Mouse (Mus musculus): ENCODE results near the gene Smim17.
"Not testable (repeated sequence)": the region's sequence is repeated elsewhere in the genome, so short reads cannot be mapped to it uniquely, and the experiment has no call there.

Gene Smim17

GRCm38 (mm10) chr7:6414626-6415441 is 16.3 kb downstream of the Smim17 start:
- no peak for DNase-seq (ENCODE audit: low read depth, low spot score)

DNA sequence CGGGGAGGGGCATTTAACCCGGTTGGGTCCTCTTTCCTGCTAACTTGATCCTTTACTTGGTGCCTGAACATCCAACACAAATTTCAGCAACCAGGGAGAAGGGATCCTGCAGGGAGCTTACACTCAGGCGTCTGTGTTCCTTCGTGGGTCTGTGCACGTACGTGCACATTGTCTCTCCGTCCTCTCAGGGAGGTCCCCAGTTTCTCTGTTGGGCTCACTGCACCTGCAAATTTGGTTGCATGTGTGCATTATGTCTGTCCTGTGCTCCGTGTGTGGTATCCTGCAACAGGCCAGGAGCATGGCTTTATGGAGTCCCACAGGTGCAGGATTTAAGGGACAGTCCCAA is 16.9 kb downstream of the Smim17 start:
- DNase-seq (ENCODE audit: low read depth, low spot score) = no peak

DNA sequence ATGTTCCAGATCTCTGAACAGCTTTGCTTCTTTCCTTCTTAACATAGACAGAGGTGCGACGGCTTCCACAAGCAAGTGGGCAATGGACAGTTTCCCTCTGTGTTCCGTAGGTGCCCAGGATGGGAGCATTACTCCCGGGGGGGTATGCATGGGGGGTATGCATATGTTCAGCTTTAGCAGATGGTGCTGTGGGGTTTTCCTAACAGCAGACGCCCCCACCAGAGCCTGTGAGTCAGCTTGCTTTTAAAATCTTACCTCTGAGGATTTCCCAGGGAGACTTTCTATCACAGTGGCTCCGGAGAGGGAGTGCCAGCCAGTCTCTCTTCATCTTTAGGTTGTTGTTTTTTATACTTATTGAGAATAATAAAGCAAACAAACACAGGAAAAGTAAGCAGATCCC is 21.4 kb downstream of the Smim17 start:
- no peak for DNase-seq (ENCODE audit: low read depth, low spot score)

GRCm38 (mm10) chr7:6429381-6429780 is 30.9 kb downstream of the Smim17 start:
- no peak for DNase-seq (ENCODE audit: low read depth, low spot score)

- DNase-seq (ENCODE audit: low read depth, low spot score) = no peak
These were observed 31.8 kb downstream of the Smim17 start for GRCm38 (mm10) chr7:6430342-6430741.

DNA sequence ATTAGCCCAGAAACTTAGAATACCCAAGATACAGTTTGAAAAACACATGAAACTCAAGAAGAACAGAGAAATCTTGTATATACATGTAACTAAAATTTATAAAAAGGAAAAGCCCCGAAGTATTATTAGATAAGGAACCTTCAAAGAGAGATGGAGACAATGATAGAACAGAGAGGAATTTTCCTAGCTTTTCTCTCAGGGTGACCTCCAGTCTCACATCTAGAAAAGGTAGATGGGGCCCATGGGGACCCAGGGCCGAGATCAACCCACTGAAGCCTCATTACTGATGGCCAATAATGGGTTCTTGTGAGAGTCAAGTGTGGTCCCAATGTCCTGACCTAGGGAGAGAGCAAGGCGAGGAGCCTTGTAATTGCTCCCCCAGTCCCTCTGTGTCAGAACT is 39.9 kb downstream of the Smim17 start, which contains the start of gene Olfr1344:
Gene Olfr1344 (plus strand): TSS at position 301 of the 400 bp plus-strand sequence.
- no peak for DNase-seq (ENCODE audit: low read depth, low spot score)

- no peak for DNase-seq (ENCODE audit: low read depth, low spot score)
These were observed 42.7 kb downstream of the Smim17 start for GRCm38 (mm10) chr7:6441173-6441572.

DNA sequence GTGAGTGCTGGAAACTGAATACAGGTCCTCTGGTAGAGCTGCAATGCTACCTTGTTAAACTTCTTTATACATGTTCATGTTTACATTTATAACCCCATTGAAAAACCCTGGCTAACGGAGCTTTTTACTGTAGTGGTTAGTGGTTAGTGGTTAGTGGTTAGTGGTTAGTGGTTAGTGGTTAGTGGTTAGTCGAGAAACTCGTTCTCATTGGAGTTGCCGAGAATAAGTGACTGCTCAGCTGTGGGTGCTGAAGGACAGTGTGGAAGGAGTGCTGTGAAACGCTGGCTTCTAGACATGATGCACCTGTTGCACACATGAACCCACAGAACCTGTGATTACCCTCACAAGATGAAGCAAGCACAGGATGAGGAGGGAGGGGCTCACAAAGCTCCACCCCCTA is 49.3 kb downstream of the Smim17 start:
- no peak for DNase-seq (ENCODE audit: low read depth, low spot score)

DNA sequence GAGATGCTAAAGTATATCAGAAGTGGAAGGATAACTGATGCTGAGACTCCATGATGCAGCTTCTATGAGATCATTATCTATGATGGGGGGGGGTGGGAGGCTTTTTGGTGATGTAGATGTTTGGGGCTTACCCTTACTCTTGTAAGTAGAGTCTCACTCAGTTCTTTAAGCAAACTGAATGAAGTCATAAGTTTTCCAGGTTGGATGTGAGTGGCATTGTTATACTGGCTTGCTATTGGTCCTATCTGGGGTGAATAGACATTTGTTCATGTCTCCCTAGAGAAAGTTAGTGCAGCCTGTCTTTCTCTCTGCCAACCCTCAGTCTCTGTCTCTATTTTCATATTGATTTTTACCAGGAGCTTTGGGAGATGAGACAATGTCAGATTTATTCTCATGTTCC is 57.4 kb downstream of the Smim17 start, which contains the start of gene Olfr1336:
Gene Olfr1336 (plus strand): TSS at position 301 of the 400 bp plus-strand sequence.
- DNase-seq (ENCODE audit: low read depth, low spot score) = no peak

DNA sequence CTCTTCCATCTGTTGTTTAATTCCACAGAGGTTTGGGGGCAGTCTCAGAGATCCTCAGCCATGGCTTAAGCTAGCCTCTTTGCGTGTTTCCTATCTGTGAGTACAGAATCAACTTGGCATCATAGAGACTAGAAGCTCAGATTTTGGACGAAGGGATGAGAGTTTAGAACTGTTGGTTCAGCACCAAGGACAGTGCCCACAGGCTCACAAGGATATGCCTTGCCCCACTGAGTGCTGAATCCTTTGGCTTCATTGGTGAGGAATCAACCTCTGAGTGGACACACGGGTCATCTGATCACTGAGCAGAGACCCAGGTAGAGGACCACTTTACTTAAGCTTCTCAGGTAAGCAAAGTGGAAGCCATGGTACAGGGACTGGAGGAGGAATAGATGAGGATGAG is 57.9 kb downstream of the Smim17 start:
- no peak for DNase-seq (ENCODE audit: low read depth, low spot score)

DNA sequence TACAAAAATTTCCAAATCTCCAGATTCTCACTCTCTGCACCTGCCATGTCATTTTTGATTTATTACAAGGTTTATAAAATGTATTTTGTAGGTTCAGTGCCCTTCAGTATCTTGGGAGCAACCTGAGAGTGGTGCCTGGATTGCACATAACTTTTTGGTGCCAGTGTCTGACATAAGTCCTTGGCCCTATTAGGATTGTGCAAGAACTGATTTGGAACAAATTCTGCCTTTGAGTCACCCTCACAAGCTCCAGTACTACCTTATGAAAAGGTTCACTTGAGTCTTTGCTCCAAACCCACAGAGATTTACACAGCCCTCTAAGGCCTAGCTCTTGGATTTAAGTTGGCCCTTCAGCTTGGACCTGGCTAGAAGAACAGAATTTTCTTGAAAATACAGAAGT is 68.4 kb downstream of the Smim17 start, which contains the start of gene Olfr1346:
Gene Olfr1346 (plus strand): TSS at position 151 of the 400 bp plus-strand sequence.
- no peak for DNase-seq (ENCODE audit: low read depth, low spot score)

DNA sequence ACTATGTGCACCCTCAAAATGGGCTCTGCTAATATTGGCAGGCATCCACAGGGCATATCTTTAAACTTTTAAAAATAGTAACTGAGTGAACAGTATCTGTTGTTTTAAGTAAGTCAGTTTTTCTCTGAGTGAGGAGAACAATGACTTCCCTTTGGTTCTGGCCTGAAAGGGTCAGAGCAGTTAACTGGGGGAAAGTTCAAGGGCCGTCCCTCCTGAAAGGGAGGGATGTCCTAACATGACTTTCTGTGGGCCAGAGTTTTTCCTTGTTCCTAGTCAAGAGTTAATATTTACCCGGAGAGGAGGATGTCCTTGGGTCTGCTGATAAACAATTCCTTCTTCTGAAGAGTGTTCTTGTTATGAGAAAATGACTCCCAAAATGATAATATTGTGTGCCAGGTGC is 79.1 kb downstream of the Smim17 start:
- not testable (repeated sequence) for DNase-seq (ENCODE audit: low read depth, low spot score)

All from WW6 (cell line).